Mouse (Mus musculus): ENCODE measurements around the gene Rimbp2. TPM values are rescaled to one million over a fixed set of nuclear protein-coding genes. Genes with fewer than 3 reads are reported as not detected.

Rimbp2 gene
- polyA plus RNA-seq, 1 experiment from 2014 or later = 5.1 TPM

- Histone ChIP-seq H3K27me3 (ENCODE audit: control insufficient read depth, insufficient read depth, low read length) (no peaks in the 10 kb centered on the region), H3K9ac (replicated peaks; ENCODE audit: low read length) (no peak overlapping the region), H3K36me3 (ENCODE audit: control insufficient read depth, insufficient read depth, low read length) (peaks cover 9% of the 10 kb centered on the region), H3K4me3 (replicated peaks; ENCODE audit: low read depth, low read length) (no peak overlapping the region), H3K4me1 (ENCODE audit: control insufficient read depth, insufficient read depth, low read length) (no peaks in the 10 kb centered on the region), H3K27ac (replicated peaks; ENCODE audit: low read depth, low read length) (no peak overlapping the region), H3K9me3 (ENCODE audit: control insufficient read depth, low read length) (no peaks in the 10 kb centered on the region), H3K4me2 (ENCODE audit: low read length) (no peak overlapping the region)
- ATAC-seq (ENCODE audit: low FRiP score, low TSS enrichment) = no peak
- no peak for DNase-seq
- 94% methylated on average over 5 of the region's 5 CpGs for WGBS
Observed at GRCm38 (mm10) chr5:128800592-128800991, 152.7 kb downstream of the Rimbp2 start.

- H3K27me3 ChIP-seq (ENCODE audit: control insufficient read depth, insufficient read depth, low read length) = no peaks in the 10 kb centered on the region
- DNase-seq (no peak), ATAC-seq (ENCODE audit: low FRiP score, low TSS enrichment) (no peak)
- H3K4me1 ChIP-seq (ENCODE audit: control insufficient read depth, insufficient read depth, low read length) = 0 out of 2 replicates have a peak, but pooled peaks cover 3% of the 10 kb centered on the region
- no peaks in the 10 kb centered on the region for H3K9me3 ChIP-seq (ENCODE audit: control insufficient read depth, low read length)
- H3K9ac ChIP-seq (replicated peaks; ENCODE audit: low read length) = no peak overlapping the region
- no peaks in the 10 kb centered on the region for H3K36me3 ChIP-seq (ENCODE audit: control insufficient read depth, insufficient read depth, low read length)
- no peak overlapping the region for H3K4me2 ChIP-seq (ENCODE audit: low read length)
- 69% methylated on average over 22 of the region's 22 CpGs for WGBS
- H3K4me3 ChIP-seq (replicated peaks; ENCODE audit: low read depth, low read length) = no peak overlapping the region
- no peak overlapping the region for H3K27ac ChIP-seq (replicated peaks; ENCODE audit: low read depth, low read length)
Observed at GRCm38 (mm10) chr5:128781621-128782020, 171.7 kb downstream of the Rimbp2 start.

- DNase-seq (no peak), ATAC-seq (ENCODE audit: low FRiP score, low TSS enrichment) (no peak)
- H3K4me2 ChIP-seq (ENCODE audit: low read length) = no peak overlapping the region
- H3K27me3 ChIP-seq (ENCODE audit: control insufficient read depth, insufficient read depth, low read length) = no peaks in the 10 kb centered on the region
- no peak overlapping the region for H3K4me3 ChIP-seq (replicated peaks; ENCODE audit: low read depth, low read length)
- no peaks in the 10 kb centered on the region for H3K4me1 ChIP-seq (ENCODE audit: control insufficient read depth, insufficient read depth, low read length)
- no peak overlapping the region for H3K27ac ChIP-seq (replicated peaks; ENCODE audit: low read depth, low read length)
- 66% methylated on average over 2 of the region's 2 CpGs for WGBS
- H3K36me3 ChIP-seq (ENCODE audit: control insufficient read depth, insufficient read depth, low read length) = no peaks in the 10 kb centered on the region
- no peaks in the 10 kb centered on the region for H3K9me3 ChIP-seq (ENCODE audit: control insufficient read depth, low read length)
- H3K9ac ChIP-seq (replicated peaks; ENCODE audit: low read length) = no peak overlapping the region
Observed at GRCm38 (mm10) chr5:128776386-128776785, 176.9 kb downstream of the Rimbp2 start.

GRCm38 (mm10) chr5:128769026-128769631 is 184.2 kb downstream of the Rimbp2 start:
- 6% methylated on average over 10 of the region's 10 CpGs for WGBS
- H3K4me2 ChIP-seq (ENCODE audit: low read length) = peak overlapping the region; percentile 32
- peak; percentile 27; the same call in 1 of the 2 replicates for ATAC-seq (ENCODE audit: low FRiP score, low TSS enrichment)

GRCm38 (mm10) chr5:128761118-128761517 is 192.2 kb downstream of the Rimbp2 start:
- no peaks in the 10 kb centered on the region for H3K27me3 ChIP-seq (ENCODE audit: control insufficient read depth, insufficient read depth, low read length)
- H3K4me1 ChIP-seq (ENCODE audit: control insufficient read depth, insufficient read depth, low read length) = no peaks in the 10 kb centered on the region
- no peak overlapping the region for H3K27ac ChIP-seq (replicated peaks; ENCODE audit: low read depth, low read length)
- ATAC-seq (ENCODE audit: low FRiP score, low TSS enrichment) (no peak), DNase-seq (no peak)
- H3K4me3 ChIP-seq (replicated peaks; ENCODE audit: low read depth, low read length) = no peak overlapping the region
- H3K9me3 ChIP-seq (ENCODE audit: control insufficient read depth, low read length) = no peaks in the 10 kb centered on the region
- no peak overlapping the region for H3K9ac ChIP-seq (replicated peaks; ENCODE audit: low read length)
- no peak overlapping the region for H3K4me2 ChIP-seq (ENCODE audit: low read length)
- H3K36me3 ChIP-seq (ENCODE audit: control insufficient read depth, insufficient read depth, low read length) = 0 out of 2 replicates have a peak, but pooled peaks cover 3% of the 10 kb centered on the region
- WGBS = 52% methylated on average over 8 of the region's 8 CpGs

More at GRCm38 (mm10) chr5:128769026-128769631, 184.2 kb downstream of the Rimbp2 start:
- no peak overlapping the region for H3K4me3 ChIP-seq (replicated peaks; ENCODE audit: low read depth, low read length)
- H3K4me1 ChIP-seq (ENCODE audit: control insufficient read depth, insufficient read depth, low read length) = peaks cover 5% of the 10 kb centered on the region
- peak; percentile 39 for DNase-seq
- H3K36me3 ChIP-seq (ENCODE audit: control insufficient read depth, insufficient read depth, low read length) = no peaks in the 10 kb centered on the region
- no peaks in the 10 kb centered on the region for H3K27me3 ChIP-seq (ENCODE audit: control insufficient read depth, insufficient read depth, low read length)
- no peak overlapping the region; the same call in 1 of the 2 replicates for H3K9ac ChIP-seq (replicated peaks; ENCODE audit: low read length)
- no peaks in the 10 kb centered on the region for H3K9me3 ChIP-seq (ENCODE audit: control insufficient read depth, low read length)
- H3K27ac ChIP-seq (replicated peaks; ENCODE audit: low read depth, low read length) = no peak overlapping the region

GRCm38 (mm10) chr5:128746261-128746660 is 207.0 kb downstream of the Rimbp2 start:
- Histone ChIP-seq H3K27me3 (ENCODE audit: control insufficient read depth, insufficient read depth, low read length) (no peaks in the 10 kb centered on the region), H3K36me3 (ENCODE audit: control insufficient read depth, insufficient read depth, low read length) (no peaks in the 10 kb centered on the region), H3K4me1 (ENCODE audit: control insufficient read depth, insufficient read depth, low read length) (no peaks in the 10 kb centered on the region), H3K9me3 (ENCODE audit: control insufficient read depth, low read length) (no peaks in the 10 kb centered on the region), H3K4me2 (ENCODE audit: low read length) (no peak overlapping the region), H3K27ac (replicated peaks; ENCODE audit: low read depth, low read length) (no peak overlapping the region), H3K4me3 (replicated peaks; ENCODE audit: low read depth, low read length) (no peak overlapping the region), H3K9ac (replicated peaks; ENCODE audit: low read length) (no peak overlapping the region)
- no peak for DNase-seq
- 83% methylated on average over 8 of the region's 8 CpGs for WGBS
- ATAC-seq (ENCODE audit: low FRiP score, low TSS enrichment) = no peak

- Histone ChIP-seq H3K9ac (replicated peaks; ENCODE audit: low read length) (no peak overlapping the region), H3K4me2 (ENCODE audit: low read length) (no peak overlapping the region), H3K27ac (replicated peaks; ENCODE audit: low read depth, low read length) (no peak overlapping the region), H3K4me1 (ENCODE audit: control insufficient read depth, insufficient read depth, low read length) (no peaks in the 10 kb centered on the region), H3K9me3 (ENCODE audit: control insufficient read depth, low read length) (no peaks in the 10 kb centered on the region), H3K36me3 (ENCODE audit: control insufficient read depth, insufficient read depth, low read length) (no peaks in the 10 kb centered on the region), H3K27me3 (ENCODE audit: control insufficient read depth, insufficient read depth, low read length) (no peaks in the 10 kb centered on the region), H3K4me3 (replicated peaks; ENCODE audit: low read depth, low read length) (no peak overlapping the region)
- ATAC-seq (ENCODE audit: low FRiP score, low TSS enrichment) (no peak), DNase-seq (no peak)
- WGBS = 84% methylated on average over 9 of the region's 9 CpGs
Observed at GRCm38 (mm10) chr5:128745206-128745605, 208.1 kb downstream of the Rimbp2 start.

GRCm38 (mm10) chr5:128744351-128744750 is 208.9 kb downstream of the Rimbp2 start:
- Histone ChIP-seq H3K27me3 (ENCODE audit: control insufficient read depth, insufficient read depth, low read length) (no peaks in the 10 kb centered on the region), H3K4me1 (ENCODE audit: control insufficient read depth, insufficient read depth, low read length) (peaks cover 5% of the 10 kb centered on the region; the same call in 1 of the 2 replicates), H3K4me2 (ENCODE audit: low read length) (no peak overlapping the region), H3K9ac (replicated peaks; ENCODE audit: low read length) (no peak overlapping the region), H3K36me3 (ENCODE audit: control insufficient read depth, insufficient read depth, low read length) (no peaks in the 10 kb centered on the region), H3K27ac (replicated peaks; ENCODE audit: low read depth, low read length) (no peak overlapping the region), H3K9me3 (ENCODE audit: control insufficient read depth, low read length) (no peaks in the 10 kb centered on the region), H3K4me3 (replicated peaks; ENCODE audit: low read depth, low read length) (no peak overlapping the region)
- no peak for ATAC-seq (ENCODE audit: low FRiP score, low TSS enrichment)
- WGBS = 93% methylated on average over 6 of the region's 6 CpGs
- DNase-seq = no peak

- Histone ChIP-seq H3K9ac (replicated peaks; ENCODE audit: low read length) (no peak overlapping the region), H3K9me3 (ENCODE audit: control insufficient read depth, low read length) (no peaks in the 10 kb centered on the region), H3K4me2 (ENCODE audit: low read length) (peak overlapping the region; percentile 44), H3K4me3 (replicated peaks; ENCODE audit: low read depth, low read length) (no peak overlapping the region), H3K27me3 (ENCODE audit: control insufficient read depth, insufficient read depth, low read length) (no peaks in the 10 kb centered on the region), H3K27ac (replicated peaks; ENCODE audit: low read depth, low read length) (no peak overlapping the region), H3K4me1 (ENCODE audit: control insufficient read depth, insufficient read depth, low read length) (peaks cover 10% of the 10 kb centered on the region), H3K36me3 (ENCODE audit: control insufficient read depth, insufficient read depth, low read length) (no peaks in the 10 kb centered on the region)
- 19% methylated on average over 8 of the region's 8 CpGs for WGBS
- ATAC-seq (ENCODE audit: low FRiP score, low TSS enrichment) (no peak), DNase-seq (peak; percentile 55)
Observed at GRCm38 (mm10) chr5:128739838-128740171, 213.5 kb downstream of the Rimbp2 start.

Data from midbrain, embryonic 14.5 days (tissue).